Mouse (Mus musculus): ENCODE measurements at regions not wholly inside any gene's neighbourhood (a gene's known extent, or its start where the extent isn't known, plus 50 kb on each side); places are given as distances from the start of the nearest gene placed in this dataset.
"Not testable (repeated sequence)": the region's sequence is repeated elsewhere in the genome, so short reads cannot be mapped to it uniquely, and the experiment has no call there.

GRCm38 (mm10) chr5:129256136-129256535 lies 159.6 kb downstream of the Adgrd1 start:
- DNase-seq, result peak; percentile 79 to 84

- no peak for DNase-seq
Observed at GRCm38 (mm10) chr5:129257206-129257605, 160.7 kb downstream of the Adgrd1 start.

- DNase-seq, result no peak
Observed at GRCm38 (mm10) chr5:129260689-129261088, 164.1 kb downstream of the Adgrd1 start.

- DNase-seq, result no peak
Observed at GRCm38 (mm10) chr5:129263118-129263517, 166.6 kb downstream of the Adgrd1 start.

- DNase-seq, result no peak
Observed at GRCm38 (mm10) chr5:129264363-129264762, 167.8 kb downstream of the Adgrd1 start.

GRCm38 (mm10) chr5:129268456-129268855 lies 171.9 kb downstream of the Adgrd1 start:
- DNase-seq, result no peak

- DNase-seq, result no peak
Observed at GRCm38 (mm10) chr5:129270051-129270472, 173.5 kb downstream of the Adgrd1 start.

GRCm38 (mm10) chr5:129281406-129281805 lies 184.9 kb downstream of the Adgrd1 start:
- DNase-seq, result no peak

GRCm38 (mm10) chr5:129282133-129282532 lies 185.6 kb downstream of the Adgrd1 start:
- no peak for DNase-seq

- DNase-seq, result no peak
Observed at GRCm38 (mm10) chr5:129282826-129283225, 186.3 kb downstream of the Adgrd1 start.

- no peak for DNase-seq
Observed at GRCm38 (mm10) chr5:129287481-129287880, 190.9 kb downstream of the Adgrd1 start.

GRCm38 (mm10) chr5:129292821-129293220 lies 196.3 kb downstream of the Adgrd1 start:
- not testable (repeated sequence) for DNase-seq

- not testable (repeated sequence) for DNase-seq
Observed at GRCm38 (mm10) chr5:129294861-129295542, 198.5 kb downstream of the Adgrd1 start.

- DNase-seq, result peak in 1 of 2 experiments; percentile 19
Observed at GRCm38 (mm10) chr5:129297657-129298349, 201.3 kb downstream of the Adgrd1 start.

- DNase-seq, result no peak
Observed at GRCm38 (mm10) chr5:129298646-129299455, 202.2 kb upstream of the Sfswap start.

GRCm38 (mm10) chr5:129299456-129299765 lies 201.6 kb upstream of the Sfswap start:
- no peak for DNase-seq

GRCm38 (mm10) chr5:129300423-129300822 lies 200.6 kb upstream of the Sfswap start:
- no peak for DNase-seq

GRCm38 (mm10) chr5:129315626-129316025 lies 185.4 kb upstream of the Sfswap start:
- no peak for DNase-seq

- DNase-seq, result peak; percentile 68 to 69
Observed at GRCm38 (mm10) chr5:129331094-129331523, 169.9 kb upstream of the Sfswap start.

GRCm38 (mm10) chr5:129332014-129332413 lies 169.0 kb upstream of the Sfswap start:
- no peak for DNase-seq

- no peak for DNase-seq
Observed at GRCm38 (mm10) chr5:129338511-129338910, 162.5 kb upstream of the Sfswap start.

- DNase-seq, result no peak
Observed at GRCm38 (mm10) chr5:129344038-129344437, 157.0 kb upstream of the Sfswap start.

GRCm38 (mm10) chr5:129350024-129350423 lies 151.0 kb upstream of the Sfswap start:
- no peak for DNase-seq

- DNase-seq, result no peak
Observed at GRCm38 (mm10) chr5:129353549-129353948, 147.5 kb upstream of the Sfswap start.

Measured in cerebellum, postnatal 25 days (tissue).